Mouse (Mus musculus) G1E-ER4 (cell line): ENCODE measurements around the gene Krt81. TPM values are rescaled to one million over a fixed set of nuclear protein-coding genes. Genes with fewer than 3 reads are reported as not detected.

ENCODE experiments used
- GATA1 ChIP-seq: IDR thresholded peaks from one replicate; pipeline ENCODE4 v1.8.0; 2012; ENCODE audit warnings: low read length, inconsistent platforms
- polyA plus RNA-seq: library from polyadenylated mRNA; stranded (reverse); fragments of >175 nt; gene quantifications from 2 replicates; pipeline ENCODE4 v1.2.3, GENCODE M21; 2012

Gene Krt81
- polyA plus RNA-seq, 1 experiment: not detected

GRCm38 (mm10) chr15:101413916-101414635 is 49.5 kb downstream of the Krt81 start:
- TF ChIP-seq GATA1: no peak

GRCm38 (mm10) chr15:101412188-101412587 is 51.4 kb downstream of the Krt81 start:
- no peak for TF ChIP-seq GATA1

- TF ChIP-seq GATA1: no peak
These were observed 52.8 kb downstream of the Krt81 start, which contains the start of gene Krt7 for GRCm38 (mm10) chr15:101410775-101411174. Gene Krt7, plus strand, starts transcription at chr15:101411043.

Other genes with a start within 250 kb of the Krt81 start
- gene Grasp, start 239.6 kb downstream of the Krt81 start, polyA plus RNA-seq: not detected in 2 replicates
- not detected in 2 replicates for gene Nr4a1, start 209.5 kb downstream of the Krt81 start, polyA plus RNA-seq
- gene Atg101, start 179.5 kb downstream of the Krt81 start, polyA plus RNA-seq: 39.0 and 53.7 TPM in 2 replicates
- not detected in 2 replicates for gene 6030408B16Rik, start 170.5 kb downstream of the Krt81 start, polyA plus RNA-seq
- not detected in 2 replicates for gene Krt80, start 93.6 kb downstream of the Krt81 start, polyA plus RNA-seq
- not detected in 2 replicates for gene Krt7, start 52.7 kb downstream of the Krt81 start, polyA plus RNA-seq
- gene Krt87, start 24.9 kb downstream of the Krt81 start, polyA plus RNA-seq: not detected in 2 replicates
- gene Krt88, start 16.0 kb downstream of the Krt81 start, polyA plus RNA-seq: not detected in 2 replicates
- gene Krt86, start 9.7 kb upstream of the Krt81 start, polyA plus RNA-seq: not detected in 2 replicates
- gene Krt83, start 27.8 kb upstream of the Krt81 start, polyA plus RNA-seq: not detected in 2 replicates
- not detected in 2 replicates for gene Gm49425, start 53.5 kb upstream of the Krt81 start, polyA plus RNA-seq
- not detected in 2 replicates for gene Krt84, start 69.1 kb upstream of the Krt81 start, polyA plus RNA-seq
- not detected in 2 replicates for gene Krt82, start 86.9 kb upstream of the Krt81 start, polyA plus RNA-seq
- gene Krt90, start 99.2 kb upstream of the Krt81 start, polyA plus RNA-seq: not detected in 2 replicates
- gene Krt75, start 110.2 kb upstream of the Krt81 start, polyA plus RNA-seq: not detected in 2 replicates
- gene Gm5414, start 164.4 kb upstream of the Krt81 start, polyA plus RNA-seq: not detected in 2 replicates
- not detected in 2 replicates for gene Gm5478, start 183.6 kb upstream of the Krt81 start, polyA plus RNA-seq
- not detected in 2 replicates for gene Krt6b, start 216.5 kb upstream of the Krt81 start, polyA plus RNA-seq
- not detected in 2 replicates for gene Krt6a, start 230.6 kb upstream of the Krt81 start, polyA plus RNA-seq
- not detected in 2 replicates for gene Krt5, start 249.1 kb upstream of the Krt81 start, polyA plus RNA-seq